17 mouse cellular contexts compared by ENCODE assay signal in the genomic region with DNA sequence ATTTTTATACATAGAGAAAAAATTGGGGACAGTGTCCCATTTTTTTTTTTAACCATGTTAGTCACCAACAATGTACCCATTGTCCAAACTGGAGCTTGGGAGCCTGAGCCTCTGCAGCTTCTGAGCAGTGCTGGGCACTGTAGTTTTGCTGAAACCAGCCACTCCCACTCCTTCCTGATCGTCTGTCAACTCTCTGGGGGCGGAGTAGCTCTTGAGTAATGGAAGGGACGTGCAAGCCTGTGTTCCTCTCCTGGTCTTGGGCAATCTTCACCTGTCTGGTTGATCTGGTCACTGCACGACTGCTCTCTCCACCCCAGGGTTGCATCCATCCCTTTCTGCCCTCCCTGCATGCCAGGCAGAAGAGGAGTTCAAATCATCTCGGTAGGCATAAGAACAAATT. TPM values are rescaled to one million over a fixed set of nuclear protein-coding genes. Genes with fewer than 3 reads are reported as not detected.
DNase-seq lines count a peak whose midpoint lies in the region; ATAC-seq and TF ChIP-seq lines count a peak whose summit lies in the region.
"Had no signal": no experiment of that assay in that cellular context is flagged by ENCODE, and none has a peak within 500 bp of the region (broad histone marks: within the 10 kb centered on the region; RNA-seq: fewer than 3 reads in every experiment).

No protein-coding gene starts in this region.

- H3K36me3 ChIP-seq in G1E (replicated peaks), result no peaks in the 10 kb centered on the region
- no peaks in the 10 kb centered on the region for H3K36me3 ChIP-seq in intestine, embryonic 16.5 days (ENCODE audit: control insufficient read depth, insufficient read depth, low read length)
- H3K36me3 ChIP-seq: hindbrain, embryonic 12.5 days; limb, embryonic 12.5 days; neural tube, embryonic 13.5 days had no signal

- peak; percentile 11 for DNase-seq in adrenal gland, postnatal 14 days
- DNase-seq in adrenal gland, postnatal 25 days, result no peak
- peak; percentile 18 for DNase-seq in G1E (ENCODE audit: low spot score)
- peak; percentile 7 for DNase-seq in lung, postnatal 10 days
- no peak for DNase-seq in urinary bladder, postnatal 4 days (ENCODE audit: low spot score in 2 of 2)
- DNase-seq in urinary bladder, postnatal 10 days (ENCODE audit: low spot score), result no peak
- DNase-seq: adrenal gland, adult 8-10 months; gastrocnemius, adult 2 months; layer of hippocampus, postnatal 36 days; right cerebral cortex, postnatal 25 days had no signal

- H3K27me3 ChIP-seq in G1E (ENCODE audit: insufficient read depth, low read length), result no peaks in the 10 kb centered on the region
- no peaks in the 10 kb centered on the region for H3K27me3 ChIP-seq in intestine, embryonic 16.5 days (replicated peaks; ENCODE audit: control insufficient read depth, insufficient read depth, low read length)
- H3K27me3 ChIP-seq: limb, embryonic 12.5 days; neural tube, embryonic 13.5 days had no signal

- no peaks in the 10 kb centered on the region for H3K9me3 ChIP-seq in G1E (replicated peaks)
- H3K9me3 ChIP-seq in intestine, embryonic 16.5 days (ENCODE audit: control insufficient read depth, low read length), result no peaks in the 10 kb centered on the region
- H3K9me3 ChIP-seq: hindbrain, embryonic 12.5 days; limb, embryonic 12.5 days; neural tube, embryonic 13.5 days had no signal

- H3K27ac ChIP-seq in intestine, embryonic 16.5 days (ENCODE audit: low read length), result no peak overlapping the region
- H3K27ac ChIP-seq: gastrocnemius, adult 2 months; hindbrain, embryonic 12.5 days; limb, embryonic 12.5 days; neural tube, embryonic 13.5 days had no signal

- no peak overlapping the region; the same call in 1 of the 2 replicates for H3K4me3 ChIP-seq in G1E (ENCODE audit: low read depth, low read length)
- no peak overlapping the region for H3K4me3 ChIP-seq in intestine, embryonic 16.5 days (ENCODE audit: low read length)
- H3K4me3 ChIP-seq: gastrocnemius, adult 2 months; hindbrain, embryonic 12.5 days; limb, embryonic 12.5 days; neural tube, embryonic 13.5 days had no signal

- ATAC-seq in G1E (ENCODE audit: extremely low read depth, insufficient number of reproducible peaks, low FRiP score, poor library complexity, severe bottlenecking), result peak; percentile 40; the same call in 1 of the 2 replicates
- ATAC-seq in intestine, embryonic 16.5 days, result peak; percentile 91
- ATAC-seq in erythroblast, adult 5-6 weeks (replicated peaks; ENCODE audit: low FRiP score, poor library complexity, severe bottlenecking), result no peak
- ATAC-seq: midbrain, embryonic 16.5 days had no signal

- H3K4me2 ChIP-seq in intestine, embryonic 16.5 days (ENCODE audit: low read depth, low read length), result no peak overlapping the region
- H3K4me2 ChIP-seq: heart, embryonic 11.5 days; hindbrain, embryonic 12.5 days; limb, embryonic 12.5 days; neural tube, embryonic 13.5 days had no signal

- no peak overlapping the region for H3K9ac ChIP-seq in intestine, embryonic 16.5 days (ENCODE audit: low read depth, low read length)
- H3K9ac ChIP-seq: hindbrain, embryonic 12.5 days; limb, embryonic 12.5 days; neural tube, embryonic 13.5 days had no signal

- WGBS in intestine, embryonic 16.5 days, result 44% methylated on average over 5 of the region's 5 CpGs

- peaks cover 22% of the 10 kb centered on the region for H3K4me1 ChIP-seq in G1E (ENCODE audit: insufficient read depth, low read depth, low read length)
- no peaks in the 10 kb centered on the region for H3K4me1 ChIP-seq in intestine, embryonic 16.5 days (ENCODE audit: control insufficient read depth, insufficient read depth, low read length)
- H3K4me1 ChIP-seq: hindbrain, embryonic 12.5 days; limb, embryonic 12.5 days; neural tube, embryonic 13.5 days had no signal

- no peak for TF ChIP-seq CTCF in G1E (IDR thresholded peaks at IDR 0.05; ENCODE audit: low read depth, low read length)

RNA-seq across cellular contexts. Expression of gene Tlr13, which starts 21.0 kb away (rescaled TPM):
- total RNA-seq in adrenal gland, postnatal 14 days (2021), result 1.1 and 1.8 TPM in 2 replicates
- 1.1 and 1.3 TPM in 2 replicates for total RNA-seq in adrenal gland, postnatal 25 days (2021)
- total RNA-seq in G1E (2014; fragmentation: Nextera tagmentation) (not detected in 2 replicates), G1E (2017) (0.06 and 0.11 TPM in 2 replicates)
- polyA plus RNA-seq in G1E (2012), result not detected in 2 replicates
- 0.67 and 0.89 TPM in 2 replicates for polyA plus RNA-seq in intestine, embryonic 16.5 days (2015; fragmentation: Nextera tagmentation; extraction: Ambion mirVana)
- 9.0 and 11.9 TPM in 2 replicates for total RNA-seq in erythroblast, adult 5-6 weeks (2015; ENCODE audit: low replicate concordance)
- 9.5 and 9.8 TPM in 2 replicates for total RNA-seq in erythroblast, adult 5-6 weeks (2017; ENCODE audit: low replicate concordance)

RNA-seq across cellular contexts. Expression of gene Pgk1, which starts 22.9 kb away (rescaled TPM):
- 400 and 401 TPM in 2 replicates for total RNA-seq in adrenal gland, postnatal 14 days (2021)
- 218 and 234 TPM in 2 replicates for total RNA-seq in adrenal gland, postnatal 25 days (2021)
- 667 and 759 TPM in 2 replicates for total RNA-seq in G1E (2014; fragmentation: Nextera tagmentation)
- total RNA-seq in G1E (2017), result 1,594 and 1,756 TPM in 2 replicates
- 110 and 118 TPM in 2 replicates for polyA plus RNA-seq in G1E (2012)
- polyA plus RNA-seq in intestine, embryonic 16.5 days (2015; fragmentation: Nextera tagmentation; extraction: Ambion mirVana), result 533 and 567 TPM in 2 replicates
- total RNA-seq in erythroblast, adult 5-6 weeks (2015; ENCODE audit: low replicate concordance), result 75.0 and 90.3 TPM in 2 replicates
- 57.3 and 67.1 TPM in 2 replicates for total RNA-seq in erythroblast, adult 5-6 weeks (2017; ENCODE audit: low replicate concordance)

RNA-seq across cellular contexts. Expression of gene Taf9b, which starts 57.0 kb away (rescaled TPM):
- 17.6 and 17.7 TPM in 2 replicates for total RNA-seq in adrenal gland, postnatal 14 days (2021)
- total RNA-seq in adrenal gland, postnatal 25 days (2021), result 16.4 and 16.8 TPM in 2 replicates
- total RNA-seq in G1E (2014; fragmentation: Nextera tagmentation) (26.9 and 33.1 TPM in 2 replicates), G1E (2017) (13.9 and 17.7 TPM in 2 replicates)
- polyA plus RNA-seq in G1E (2012), result 0.36 and 0.43 TPM in 2 replicates
- 8.5 and 9.1 TPM in 2 replicates for polyA plus RNA-seq in intestine, embryonic 16.5 days (2015; fragmentation: Nextera tagmentation; extraction: Ambion mirVana)
- total RNA-seq in erythroblast, adult 5-6 weeks (2015; ENCODE audit: low replicate concordance), result 2.7 and 6.9 TPM in 2 replicates
- total RNA-seq in erythroblast, adult 5-6 weeks (2017; ENCODE audit: low replicate concordance), result 2.0 TPM in 1 of 2 replicates, not detected in the other

Comparison
In these comparisons a context has a peak if more than half of its experiments do, and no peak if none do; other contexts are left out.
1. DNase-seq: peak in adrenal gland, postnatal 14 days (single experiment), G1E (single experiment) and lung, postnatal 10 days (single experiment); none in adrenal gland, postnatal 25 days (single experiment), urinary bladder, postnatal 4 days (0 of 2) and urinary bladder, postnatal 10 days (single experiment).